Mouse (Mus musculus) lung, adult 2 months (tissue): Measurements from ENCODE around the gene Cep63. TPM values are rescaled to one million over a fixed set of nuclear protein-coding genes. Genes with fewer than 3 reads are reported as not detected.
A peak's percentile ranks its signal among the peaks of the same experiment; 100 is the strongest.

ENCODE experiments used
- DNase-seq: peaks from one replicate; pipeline ENCODE4 v3.0.0; 2022
- H3K4me1 ChIP-seq: fragments of 200-500 bp; 2 replicates; pipeline ENCODE4 v1.6.1; 2011; ENCODE audit warnings: low read length; ENCODE audit not compliant: control insufficient read depth, insufficient read depth
- H3K4me3 ChIP-seq: fragments of 200-500 bp; replicated peaks from 2 replicates; pipeline ENCODE3; 2011; ENCODE audit warnings: low read depth, mild to moderate bottlenecking, control low read depth, low read length; ENCODE audit errors: extremely low read depth
- CTCF ChIP-seq: fragments of 200-500 bp; IDR thresholded peaks from 2 replicates; pipeline ENCODE4 v1.5.1; 2011; ENCODE audit warnings: mild to moderate bottlenecking, low read length, control low read depth; ENCODE audit not compliant: insufficient read depth
- POLR2A ChIP-seq: fragments of 200-500 bp; IDR thresholded peaks from 2 replicates; pipeline ENCODE4 v1.6.1; 2011; ENCODE audit warnings: low read depth, mild to moderate bottlenecking, control low read depth, low read length, borderline replicate concordance; ENCODE audit errors: extremely low read depth
- WGBS: fragments of 180-500 bp; shearing (Covaris S2); methylation state at CpG from one replicate; pipeline ENCODE4 v1.1.7; 2018; 5-methylcytosine and 5-hydroxymethylcytosine counted together
- polyA plus RNA-seq: library from polyadenylated mRNA; depleted of rRNA; stranded (reverse); fragments of >200 nt; gene quantifications from 2 replicates; pipeline ENCODE4 v1.2.3, GENCODE M21; 2012

The Cep63 gene
- polyA plus RNA-seq, 1 experiment: 5.2 TPM

DNA sequence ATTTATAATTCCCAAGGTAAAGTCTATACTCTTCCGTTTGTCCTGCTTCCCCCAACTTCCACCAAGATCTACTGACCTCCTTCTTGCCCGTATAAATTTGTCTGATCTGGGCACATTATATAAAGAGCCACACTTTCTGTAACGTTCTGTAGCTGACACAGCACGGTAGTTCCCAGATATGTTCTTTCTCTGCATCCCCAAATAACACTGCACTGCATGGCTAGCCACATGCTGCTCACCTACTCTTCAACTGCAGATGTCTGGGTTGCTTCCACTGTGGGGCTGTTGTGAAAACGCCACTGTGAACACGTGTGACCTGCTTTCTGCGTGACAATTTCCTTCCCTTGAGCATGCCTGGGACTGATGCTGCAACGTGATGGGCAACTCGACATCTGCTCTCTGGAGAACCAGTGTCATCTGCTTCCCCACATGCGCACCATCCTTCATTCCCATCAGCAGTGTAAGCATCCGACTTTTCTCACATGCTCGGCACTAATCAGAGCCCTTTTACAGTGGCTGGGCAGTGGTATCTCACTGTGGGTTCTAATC is 44.3 kb downstream of the Cep63 start:
- WGBS: 77% methylated on average over 12 of the region's 12 CpGs
- no peak for DNase-seq
- H3K4me1 ChIP-seq: no peaks in the 10 kb centered on the region
- TF ChIP-seq CTCF (no peak), POLR2A (no peak)
- no peak overlapping the region for H3K4me3 ChIP-seq

DNA sequence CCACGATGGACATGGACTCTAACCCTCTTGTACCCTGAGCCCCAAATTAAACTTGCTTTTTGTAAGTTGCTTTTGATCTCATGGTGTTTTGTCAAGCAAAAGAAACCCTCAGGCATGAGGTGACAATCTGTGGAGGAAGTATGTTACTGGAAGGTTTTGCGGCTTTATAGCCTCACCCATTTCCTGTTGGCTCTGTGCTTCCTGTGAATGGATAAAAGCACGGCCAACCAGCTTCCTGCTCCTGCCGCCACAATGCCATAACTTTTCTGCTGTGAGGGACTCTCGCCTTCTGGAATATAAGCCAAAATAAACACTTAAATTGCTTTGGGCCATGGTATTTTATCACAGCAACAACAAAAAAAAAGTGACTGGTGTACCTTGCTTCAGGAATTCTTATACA is 48.9 kb downstream of the Cep63 start:
- 13% methylated on average over 5 of the region's 5 CpGs for WGBS
- TF ChIP-seq POLR2A (no peak), CTCF (no peak)
- Histone ChIP-seq H3K4me3 (no peak overlapping the region), H3K4me1 (no peaks in the 10 kb centered on the region)
- peak; percentile 10 for DNase-seq

DNA sequence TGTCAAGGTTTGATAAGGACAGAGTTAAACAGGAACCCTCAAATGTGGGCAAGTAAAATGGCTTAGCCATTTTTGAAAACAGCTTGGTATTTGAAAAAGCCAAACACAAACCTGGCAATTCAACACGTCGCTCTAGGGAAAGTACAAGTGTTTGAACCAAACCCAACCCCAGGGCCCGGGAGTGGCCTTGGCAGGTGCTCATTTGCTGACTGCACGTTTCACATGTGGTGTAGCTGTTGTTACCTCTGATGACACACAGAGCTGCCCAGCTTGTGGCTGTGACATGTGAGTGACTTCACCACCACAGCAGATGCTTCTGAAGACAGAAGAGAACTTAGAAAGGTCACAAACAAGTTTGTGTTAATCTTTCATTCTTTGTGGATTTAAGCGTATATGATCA is 53.4 kb downstream of the Cep63 start:
- no peak for DNase-seq

DNA sequence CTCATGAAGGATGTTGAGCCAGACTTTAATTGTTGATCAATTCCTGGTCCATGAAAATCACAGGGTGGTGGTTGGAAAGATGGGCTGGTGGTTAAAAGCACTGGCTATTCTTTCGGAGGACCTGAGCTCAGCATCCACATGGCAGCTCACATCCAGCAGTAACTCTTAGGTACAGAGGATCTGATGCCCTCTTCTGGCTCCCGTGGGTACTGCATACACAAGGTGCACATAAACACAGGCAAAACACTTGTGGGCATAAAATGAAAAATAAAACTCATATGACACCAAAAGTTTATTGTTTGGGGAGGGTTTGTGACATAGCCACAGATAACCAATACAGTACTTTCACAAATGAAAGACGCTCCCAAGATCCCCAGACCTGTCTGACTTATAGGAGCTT is 67.9 kb downstream of the Cep63 start:
- H3K4me1 ChIP-seq: no peaks in the 10 kb centered on the region
- WGBS: 94% methylated on average over 3 of the region's 3 CpGs
- no peak overlapping the region for H3K4me3 ChIP-seq
- TF ChIP-seq POLR2A (no peak), CTCF (no peak)
- no peak for DNase-seq

More for the DNA sequence above, 53.4 kb downstream of the Cep63 start:
- Histone ChIP-seq H3K4me1 (no peaks in the 10 kb centered on the region), H3K4me3 (no peak overlapping the region)
- WGBS: 62% methylated on average over 5 of the region's 5 CpGs
- TF ChIP-seq POLR2A (no peak), CTCF (no peak)

DNA sequence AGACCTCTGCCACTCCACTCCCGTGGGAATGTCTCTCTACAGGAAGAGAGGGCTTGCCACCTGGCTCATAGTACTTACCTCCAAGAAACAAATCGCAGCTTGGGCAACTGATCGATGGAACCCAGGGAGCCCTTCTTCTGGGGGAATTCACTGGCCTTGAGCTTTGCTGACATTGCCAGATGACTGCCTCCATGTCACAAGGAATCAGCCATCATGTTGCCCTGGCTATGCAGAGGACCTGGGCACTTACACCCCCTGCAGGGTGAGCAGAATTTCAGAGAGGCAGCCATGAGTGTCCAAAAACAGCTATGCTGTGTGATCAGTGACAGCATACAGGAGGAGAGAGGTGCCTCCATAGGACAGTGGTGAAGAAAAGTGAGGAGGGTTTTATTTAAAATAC is 72.6 kb downstream of the Cep63 start:
- TF ChIP-seq CTCF: no peak
- no peak for TF ChIP-seq POLR2A
- WGBS: 75% methylated on average over 3 of the region's 3 CpGs
- no peaks in the 10 kb centered on the region for H3K4me1 ChIP-seq
- DNase-seq: no peak
- no peak overlapping the region for H3K4me3 ChIP-seq

DNA sequence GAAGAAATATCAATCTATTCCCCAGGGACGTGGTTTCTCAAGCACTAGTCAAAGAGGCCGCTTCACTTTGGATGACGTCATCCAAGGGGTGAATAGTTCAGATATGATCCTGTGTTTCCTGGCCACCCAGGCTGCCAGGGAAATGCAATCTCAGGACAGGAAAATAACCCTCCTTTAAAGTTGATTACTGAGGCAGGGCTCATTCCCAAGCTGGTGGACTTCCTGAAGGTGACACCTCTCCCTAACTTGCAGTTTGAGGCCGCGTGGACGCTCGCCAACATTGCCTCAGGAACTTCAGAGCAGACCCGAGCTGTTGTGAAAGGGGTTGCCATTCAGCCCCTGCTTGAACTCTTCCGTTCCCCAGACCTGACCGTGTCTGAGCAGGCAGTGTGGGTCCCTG is 74.6 kb downstream of the Cep63 start:
- no peaks in the 10 kb centered on the region for H3K4me1 ChIP-seq
- TF ChIP-seq POLR2A (no peak), CTCF (no peak)
- DNase-seq: no peak
- WGBS: 34% methylated on average over 10 of the region's 10 CpGs
- H3K4me3 ChIP-seq: no peak overlapping the region

DNA sequence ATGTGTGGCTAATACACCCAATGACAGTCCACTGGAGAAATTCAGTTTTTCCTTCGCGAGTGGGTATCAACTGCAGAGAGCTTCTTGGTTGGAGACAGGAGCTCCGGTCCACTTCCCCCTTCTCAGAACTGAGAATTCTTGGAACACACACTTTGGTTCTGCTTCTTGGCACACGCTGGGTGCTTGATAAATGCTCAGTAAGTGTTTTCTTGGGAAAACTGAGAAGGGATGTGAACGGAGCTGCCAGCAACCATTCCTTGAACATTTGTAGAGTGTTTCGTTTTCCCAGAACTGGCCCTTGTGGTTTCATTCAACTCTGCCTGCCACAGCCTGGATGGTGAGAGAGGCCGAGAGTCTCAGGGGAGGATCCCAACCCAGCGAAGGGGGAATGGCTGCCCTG is 77.1 kb downstream of the Cep63 start:
- H3K4me1 ChIP-seq: no peaks in the 10 kb centered on the region
- TF ChIP-seq CTCF (no peak), POLR2A (no peak)
- no peak overlapping the region for H3K4me3 ChIP-seq
- DNase-seq: no peak
- WGBS: 57% methylated on average over 8 of the region's 8 CpGs

DNA sequence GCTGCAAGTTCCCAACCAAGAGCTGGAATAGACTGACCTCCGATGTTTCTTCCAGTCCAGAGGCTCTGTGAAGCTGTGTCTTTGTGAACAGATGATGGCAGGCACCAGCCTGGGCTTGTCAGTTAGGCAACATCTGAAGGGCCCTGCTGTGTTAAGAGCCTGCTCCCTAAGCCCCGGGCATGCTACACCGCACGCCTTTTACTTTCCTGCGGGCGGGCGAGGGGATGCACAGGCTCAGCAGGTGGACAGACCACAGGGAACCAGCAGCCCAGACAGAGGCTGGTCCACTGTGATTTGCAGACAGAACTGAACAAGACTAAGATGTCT is 79.3 kb downstream of the Cep63 start:
- DNase-seq: no peak
- H3K4me1 ChIP-seq: no peaks in the 10 kb centered on the region
- WGBS: 67% methylated on average over 7 of the region's 7 CpGs
- H3K4me3 ChIP-seq: no peak overlapping the region
- no peak for TF ChIP-seq POLR2A
- TF ChIP-seq CTCF: no peak

DNA sequence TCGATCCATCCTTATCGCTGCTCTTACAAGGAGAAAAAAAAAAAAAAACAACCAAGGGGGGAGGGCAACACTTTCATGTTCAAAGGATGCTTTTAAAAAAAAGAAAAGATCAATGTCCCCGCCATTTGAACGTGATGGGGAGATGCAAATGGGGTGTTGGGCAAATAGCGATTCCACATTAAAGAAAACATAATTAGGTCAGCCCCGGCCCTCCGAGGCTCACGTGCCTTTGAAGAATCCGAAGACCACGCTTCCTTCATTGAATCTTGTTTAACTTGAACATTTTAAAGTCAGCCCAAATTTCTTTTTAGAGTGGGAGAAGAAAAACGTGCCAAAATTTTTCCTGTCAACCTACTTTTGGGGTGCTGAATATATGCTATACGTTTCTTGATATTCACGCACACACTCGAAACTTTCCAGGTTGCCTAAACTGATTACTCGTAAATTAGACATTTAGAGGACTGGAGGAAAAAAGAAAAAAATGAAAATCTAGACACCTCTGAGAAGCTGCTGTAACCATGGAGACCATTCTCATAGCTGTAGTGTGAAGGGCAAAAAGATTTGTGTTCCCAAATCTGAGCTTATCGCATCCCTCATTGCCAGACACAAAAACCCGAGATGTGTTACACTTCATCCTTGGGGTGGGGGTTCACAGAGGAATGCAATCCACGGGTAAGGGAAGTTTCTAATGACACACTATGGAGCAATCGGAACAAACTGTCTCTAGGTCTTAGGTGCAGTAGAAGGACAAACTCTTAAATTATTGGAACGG is 79.9 kb downstream of the Cep63 start:
- Histone ChIP-seq H3K4me1 (no peaks in the 10 kb centered on the region), H3K4me3 (no peak overlapping the region)
- no peak for DNase-seq
- WGBS: 65% methylated on average over 20 of the region's 20 CpGs
- no peak for TF ChIP-seq CTCF
- TF ChIP-seq POLR2A: no peak

DNA sequence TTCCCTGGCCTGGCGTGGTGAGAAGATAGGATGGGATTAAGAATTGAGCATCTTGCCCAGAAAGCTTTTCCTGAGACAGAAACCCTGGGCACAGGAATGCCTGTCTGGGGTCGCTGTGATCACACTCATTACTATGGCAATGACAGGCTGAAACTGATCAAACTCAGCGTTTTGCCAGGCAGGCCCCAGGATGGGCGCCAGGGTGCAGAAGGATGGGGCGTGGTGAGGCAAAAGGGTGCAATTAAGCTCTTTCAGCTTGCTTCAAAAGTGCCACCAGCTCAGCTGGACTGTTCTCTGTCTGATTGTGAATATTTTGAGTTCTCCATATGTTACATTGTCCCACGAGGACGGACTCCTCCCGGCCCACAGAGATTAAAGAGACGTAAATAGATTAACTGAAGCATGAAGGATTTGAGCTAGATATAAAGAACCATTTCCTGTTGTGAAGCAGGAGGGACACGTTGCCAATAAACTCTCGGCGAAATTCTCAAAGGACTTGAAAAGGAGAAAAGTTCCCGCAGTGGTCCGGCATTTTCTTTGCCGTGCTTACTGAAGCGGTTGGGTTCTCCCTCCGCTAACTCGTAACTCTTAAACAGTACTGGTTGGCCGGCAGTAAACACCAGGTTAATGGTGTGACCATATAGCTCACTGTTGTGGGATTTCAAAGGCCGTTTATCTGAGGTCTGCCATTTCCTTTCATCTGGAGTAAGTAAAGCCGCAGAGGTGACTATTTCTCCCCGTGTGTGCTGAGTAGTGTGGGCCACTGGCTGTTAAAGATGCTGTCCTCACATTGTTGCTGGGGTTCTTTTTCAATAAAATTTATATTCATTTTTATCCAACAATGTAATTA is 80.7 kb downstream of the Cep63 start:
- Histone ChIP-seq H3K4me1 (no peaks in the 10 kb centered on the region), H3K4me3 (no peak overlapping the region)
- 32% methylated on average over 22 of the region's 22 CpGs for WGBS
- TF ChIP-seq CTCF (no peak), POLR2A (no peak)
- DNase-seq: no peak
